Mouse (Mus musculus) lung, postnatal 14 days (tissue): ENCODE results near the gene Cntnap5a.
"Not testable (repeated sequence)": the region's sequence is repeated elsewhere in the genome, so short reads cannot be mapped to it uniquely, and the experiment has no call there.

Source experiments
- DNase-seq: peaks from one replicate; pipeline ENCODE4 v3.0.0; 2021

Gene Cntnap5a

GRCm38 (mm10) chr1:116107010-116107723, 422.6 kb downstream of the Cntnap5a start:
- no peak for DNase-seq

- DNase-seq, result no peak
Observed at GRCm38 (mm10) chr1:116107724-116108058, 423.1 kb downstream of the Cntnap5a start.

- no peak for DNase-seq
Observed at GRCm38 (mm10) chr1:116108381-116108780, 423.8 kb downstream of the Cntnap5a start.

DNA sequence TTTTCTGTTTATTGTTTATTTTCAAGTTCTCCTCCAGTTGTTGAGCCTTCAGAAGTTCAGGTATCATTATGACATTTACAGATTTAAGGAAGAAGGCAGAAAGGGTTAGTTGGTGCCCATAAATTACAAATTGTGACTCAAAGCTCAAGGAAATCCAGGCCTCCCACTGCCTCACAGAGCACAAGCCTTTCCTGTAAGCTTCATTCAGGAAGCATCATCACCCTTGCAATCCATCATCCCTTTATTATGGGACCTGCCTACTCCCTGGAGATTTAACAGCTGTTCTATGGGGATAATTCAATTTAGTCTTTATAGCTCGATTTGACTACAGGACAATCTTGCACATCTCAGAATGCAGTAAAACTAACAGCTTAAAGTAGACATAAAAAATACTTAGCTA, 441.2 kb downstream of the Cntnap5a start:
- DNase-seq, result no peak

- no peak for DNase-seq
Observed at GRCm38 (mm10) chr1:116127085-116127484, 442.5 kb downstream of the Cntnap5a start.

- no peak for DNase-seq
Observed at GRCm38 (mm10) chr1:116128450-116129246, 444.1 kb downstream of the Cntnap5a start.

DNA sequence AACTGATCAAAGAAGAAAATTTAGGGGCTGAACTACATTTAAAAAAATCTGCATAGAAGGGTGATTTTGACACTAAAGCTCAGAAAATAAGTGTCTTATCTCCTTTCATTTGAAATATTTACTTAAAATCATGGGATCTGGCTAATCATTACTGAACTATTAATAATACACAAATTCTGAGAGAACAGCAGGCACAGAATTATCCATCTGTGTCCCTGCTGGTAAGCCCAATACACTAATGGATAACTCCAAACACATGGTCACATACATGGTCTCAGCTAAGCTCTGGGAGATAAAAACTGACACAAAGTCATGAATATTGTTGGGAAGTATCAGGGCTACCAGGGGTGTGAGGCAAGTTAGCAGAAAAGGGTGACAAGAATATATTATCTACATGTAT, 447.9 kb downstream of the Cntnap5a start:
- no peak for DNase-seq

- DNase-seq, result no peak
Observed at GRCm38 (mm10) chr1:116149764-116150369, 465.3 kb downstream of the Cntnap5a start.

DNA sequence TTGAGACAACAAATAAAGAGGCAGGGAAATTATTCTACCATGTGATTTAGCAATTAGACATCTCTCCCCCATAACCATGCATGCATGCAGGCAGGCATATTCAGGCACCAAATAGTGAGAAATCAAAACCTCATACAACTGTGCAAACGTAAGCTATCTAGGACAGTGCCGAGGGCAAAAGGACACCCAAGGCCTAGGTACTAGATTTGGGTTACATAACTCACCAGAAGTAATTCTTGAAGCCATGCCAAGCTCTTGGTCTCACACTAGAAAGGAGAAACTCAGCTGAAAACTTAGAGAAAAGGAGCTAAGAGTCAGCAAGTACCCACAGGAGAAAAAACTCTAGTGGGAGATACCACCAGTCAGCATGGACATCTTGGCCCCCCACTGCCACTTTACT, 499.9 kb downstream of the Cntnap5a start:
- no peak for DNase-seq

DNA sequence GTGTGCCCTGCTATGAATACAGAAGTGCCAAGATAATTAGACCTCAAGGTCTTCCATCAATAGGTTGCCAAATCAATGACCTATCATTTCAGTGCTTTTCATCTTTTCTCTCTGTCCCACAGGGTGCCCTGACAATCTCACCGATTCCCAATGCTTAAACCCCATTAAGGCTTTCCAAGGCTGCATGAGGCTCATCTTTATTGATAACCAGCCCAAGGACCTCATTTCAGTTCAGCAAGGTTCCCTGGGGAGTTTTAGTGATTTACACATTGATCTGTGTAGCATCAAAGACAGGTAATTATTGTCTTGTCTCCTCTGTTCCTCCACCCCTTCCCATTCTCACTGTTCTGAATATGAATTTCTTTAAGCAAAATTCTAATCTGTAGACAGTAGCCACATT, 503.6 kb downstream of the Cntnap5a start:
- DNase-seq, result not testable (repeated sequence)

DNA sequence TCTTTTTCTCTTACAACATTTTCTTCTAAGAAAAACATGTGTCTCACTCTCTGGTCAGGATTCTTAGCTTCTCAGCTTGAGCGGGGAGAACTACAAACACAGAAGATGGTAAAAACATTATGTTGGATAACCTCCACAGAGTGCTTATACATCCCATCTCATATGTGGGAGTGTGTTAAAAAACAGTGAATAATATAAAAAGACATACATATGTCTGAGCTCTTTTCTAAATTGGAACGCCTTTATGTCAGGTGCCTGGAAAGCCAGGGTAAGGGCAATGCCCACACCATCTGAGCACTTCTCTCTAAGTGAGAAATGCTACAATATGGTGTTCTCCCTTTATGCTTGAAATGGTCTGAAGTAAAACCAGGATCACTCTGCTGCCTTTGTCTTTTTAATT, 507.7 kb downstream of the Cntnap5a start:
- no peak for DNase-seq

DNA sequence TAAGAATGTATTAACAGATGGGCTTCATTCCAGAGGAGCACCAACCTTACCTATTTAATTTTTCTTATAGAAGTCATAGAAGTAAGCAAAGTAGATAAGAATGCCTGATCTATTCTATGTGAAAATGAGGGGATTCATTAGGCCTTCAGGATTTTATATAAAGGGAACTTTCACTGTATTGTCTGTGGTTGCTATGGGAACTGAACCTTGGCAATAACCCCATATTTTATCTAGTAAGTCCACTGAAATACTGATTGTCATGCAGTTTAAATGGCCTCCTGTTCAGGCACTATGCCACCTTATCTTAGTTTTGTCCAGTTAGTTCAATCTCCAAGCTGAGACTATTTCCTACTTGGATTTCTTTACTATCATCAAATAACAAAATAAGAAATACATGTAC, 532.3 kb downstream of the Cntnap5a start:
- no peak for DNase-seq

DNA sequence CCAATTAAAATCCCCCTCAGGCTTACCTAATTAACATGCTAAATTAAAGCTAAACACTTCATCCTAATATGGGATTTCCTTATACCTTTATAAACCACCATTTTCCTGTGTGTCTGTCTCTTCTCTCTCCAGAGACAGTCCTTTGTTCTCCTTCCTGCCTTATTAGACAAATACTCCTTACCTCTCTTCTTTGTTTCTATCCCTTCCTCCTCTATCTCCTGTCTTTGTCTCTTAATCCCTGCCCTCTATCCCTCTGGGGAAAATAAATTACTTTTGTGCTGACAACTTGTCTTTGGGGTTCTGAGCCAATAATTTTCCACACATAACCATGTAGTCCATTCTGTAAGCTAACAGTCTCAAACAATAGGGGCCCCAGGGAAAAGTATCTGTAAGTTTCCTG, 556.0 kb downstream of the Cntnap5a start:
- DNase-seq, result no peak

GRCm38 (mm10) chr1:116243856-116244255, 559.3 kb downstream of the Cntnap5a start:
- DNase-seq, result no peak

GRCm38 (mm10) chr1:116281144-116281543, 596.6 kb downstream of the Cntnap5a start:
- no peak for DNase-seq

- DNase-seq, result no peak
Observed at GRCm38 (mm10) chr1:116283968-116284367, 599.4 kb downstream of the Cntnap5a start.

- no peak for DNase-seq
Observed at GRCm38 (mm10) chr1:116306555-116306954, 622.0 kb downstream of the Cntnap5a start.

DNA sequence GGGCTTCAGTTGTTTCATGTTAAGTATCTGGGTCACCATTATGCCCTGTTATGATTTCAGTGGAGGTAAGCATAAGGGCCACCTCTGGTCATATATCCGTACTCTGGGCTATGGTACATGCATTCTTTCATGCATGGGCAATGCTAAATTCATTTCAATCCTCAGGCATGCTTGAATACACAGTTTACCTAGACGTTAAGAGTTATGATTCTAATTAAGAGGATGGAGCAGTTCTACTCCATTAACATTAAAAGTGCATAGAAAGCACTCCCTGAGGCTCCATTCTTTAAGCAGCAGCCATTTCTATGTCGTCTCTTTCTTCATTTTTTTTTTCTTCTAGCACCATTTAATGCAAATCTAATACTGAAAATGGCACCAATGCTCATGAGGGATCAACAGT, 627.0 kb downstream of the Cntnap5a start:
- no peak for DNase-seq

DNA sequence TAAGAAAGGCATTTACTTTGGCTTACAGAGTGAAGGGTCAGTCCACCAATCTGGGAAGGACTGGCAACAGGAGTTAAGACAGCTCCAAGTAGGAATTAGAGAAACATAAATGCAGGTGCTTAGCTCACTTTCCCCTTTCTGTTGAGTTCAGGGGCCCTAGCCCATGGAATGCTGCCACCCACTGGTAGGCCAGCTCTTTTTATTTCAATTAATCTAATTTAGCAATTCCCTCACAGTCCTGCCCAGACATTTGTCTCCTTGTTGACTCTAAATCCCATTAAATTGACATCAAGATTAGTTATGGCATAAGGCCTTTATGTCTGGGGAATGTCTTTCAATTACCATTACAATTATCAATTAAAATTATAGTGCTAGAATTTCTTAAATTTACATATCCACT, 628.7 kb downstream of the Cntnap5a start:
- DNase-seq, result no peak

GRCm38 (mm10) chr1:116324505-116324904, 639.9 kb downstream of the Cntnap5a start:
- DNase-seq, result no peak

DNA sequence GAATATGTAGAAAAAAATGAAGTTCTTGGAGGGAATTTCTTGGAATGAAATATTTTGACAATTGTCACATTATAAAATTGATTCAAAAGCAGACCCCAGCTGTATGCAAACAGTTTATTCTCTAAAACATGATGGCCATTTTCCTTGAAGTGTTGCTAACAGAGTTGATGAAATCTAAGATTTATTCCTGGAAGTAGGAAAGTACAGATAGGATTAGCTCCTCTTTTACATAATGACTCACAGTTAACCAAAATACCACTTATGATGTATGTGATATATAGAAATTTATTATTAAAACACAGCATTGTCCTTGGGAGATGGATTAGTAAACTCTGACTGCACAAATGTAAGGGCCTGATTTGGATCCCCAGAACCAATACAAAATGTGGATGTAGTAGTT, 669.1 kb downstream of the Cntnap5a start:
- DNase-seq, result no peak

- DNase-seq, result no peak
Observed at GRCm38 (mm10) chr1:116365606-116366005, 681.0 kb downstream of the Cntnap5a start.

- DNase-seq, result no peak
Observed at GRCm38 (mm10) chr1:116366171-116366570, 681.6 kb downstream of the Cntnap5a start.

DNA sequence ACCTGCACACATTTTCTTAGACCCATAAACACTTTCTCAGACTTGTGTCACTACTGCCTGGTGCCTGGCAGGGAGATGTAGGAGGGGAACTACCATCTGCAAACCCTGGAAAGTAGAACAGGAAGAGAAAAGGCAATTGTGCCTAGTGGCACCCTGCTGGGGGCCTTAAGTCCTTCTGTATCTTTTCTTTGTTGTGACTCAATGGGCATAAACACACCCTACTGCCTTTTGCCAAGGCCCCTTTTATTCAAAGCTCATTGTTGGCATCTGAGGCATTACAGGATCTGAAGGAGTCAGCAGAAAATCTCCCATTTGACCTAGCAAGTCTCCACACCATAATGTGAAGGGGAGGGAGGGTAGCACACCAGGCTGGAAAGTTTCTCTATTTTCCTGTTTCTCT, 682.2 kb downstream of the Cntnap5a start:
- no peak for DNase-seq
